Mouse (Mus musculus): Measurements from ENCODE around the gene Zfp865. TPM values are rescaled to one million over a fixed set of nuclear protein-coding genes. Genes with fewer than 3 reads are reported as not detected.

The Zfp865 gene
- total and polyA plus RNA-seq, 3 experiments = 4.0 to 21.0 (median 12.3) TPM

DNA sequence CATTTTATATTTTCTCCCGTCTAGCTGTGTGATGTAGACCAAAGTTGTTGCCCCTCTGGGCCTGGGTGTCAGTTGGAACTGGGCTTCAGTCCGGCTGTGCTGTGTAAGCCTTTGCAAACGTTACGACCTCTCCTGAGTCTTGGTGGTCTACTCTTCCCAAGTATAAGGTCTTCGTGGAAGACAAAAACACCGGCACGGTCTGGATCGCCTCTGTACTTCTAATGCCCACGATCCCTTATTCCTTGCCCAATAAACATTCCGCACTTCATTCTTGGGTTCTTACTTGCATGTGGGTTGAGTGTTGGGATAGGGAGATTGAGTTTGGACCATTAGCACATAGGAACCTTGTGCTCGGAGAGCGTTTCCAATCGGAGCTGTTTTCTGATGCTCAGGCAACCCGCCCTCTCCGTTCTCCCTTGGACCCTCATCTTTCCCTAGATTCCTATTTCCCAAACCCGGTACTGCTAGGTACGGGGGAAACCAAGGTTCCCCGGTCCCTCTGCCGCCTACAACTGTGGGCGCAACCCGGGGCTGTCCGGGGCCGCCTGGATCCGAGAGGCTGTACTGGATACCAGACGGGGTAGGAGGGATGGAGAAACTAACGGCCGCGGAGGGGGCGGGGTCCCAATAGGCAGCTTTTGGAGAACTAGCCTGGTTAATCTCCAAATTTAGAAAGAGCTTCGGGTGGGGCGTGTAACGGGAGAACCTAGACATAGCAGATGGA is 33.4 kb downstream of the Zfp865 start:
- H3K9me3 ChIP-seq (replicated peaks; ENCODE audit: low read length) = no peaks in the 10 kb centered on the region
- H3K9ac ChIP-seq (ENCODE audit: insufficient read depth, low read depth) = no peak overlapping the region
- dilution Hi-C loops (cut with MboI; ENCODE audit: extremely low pct_ligation_motif_present, extremely low pct_unique_long_range_greater_than_20kb, low sequenced_read_pairs) = no loop called here
- no peak overlapping the region for H3K4me3 ChIP-seq (replicated peaks in 1 of 3; ENCODE audit: low read depth in 2 of 3, low read length in 2 of 3, poor library complexity in 1 of 3)
- peaks cover 7 to 26% of the 10 kb centered on the region in 2 experiments for H3K4me1 ChIP-seq (ENCODE audit: control insufficient read depth in 1 of 2, insufficient read depth in 2 of 2)
- TF ChIP-seq BHLHE40 (IDR thresholded peaks at IDR 0.05; ENCODE audit: low read depth, low read length) (no peak), MAX (IDR thresholded peaks at IDR 0.05; ENCODE audit: low read length) (no peak), E2F4 (IDR thresholded peaks at IDR 0.05; ENCODE audit: insufficient replicate concordance, low read depth, low read length) (no peak), TBP (conservative IDR thresholded peaks at IDR 0.05; ENCODE audit: low read depth, low read length) (no peak), ZC3H11A (IDR thresholded peaks at IDR 0.05; ENCODE audit: low read depth, low read length) (no peak)
- no peak overlapping the region for H3K4me2 ChIP-seq (ENCODE audit: insufficient read depth, low read depth, poor library complexity, severe bottlenecking)
- in situ Hi-C loops (cut with MboI; ENCODE audit: low pct_ligation_motif_present, low pct_unique_long_range_greater_than_20kb, low sequenced_read_pairs) = loop anchor here (5.0 kb wide), 1 partner anchor 111 kb away; no protein-coding TSS in a partner anchor
- no peak overlapping the region for H3K27ac ChIP-seq (ENCODE audit: insufficient read depth, low read depth)
- no peaks in the 10 kb centered on the region for H3K79me2 ChIP-seq (replicated peaks; ENCODE audit: control insufficient read depth, extremely low read depth, insufficient read depth, poor library complexity, severe bottlenecking)
- H3K27me3 ChIP-seq (replicated peaks) = no peaks in the 10 kb centered on the region
- H3K36me3 ChIP-seq (replicated peaks in 1 of 2; ENCODE audit: control insufficient read depth in 1 of 2, insufficient read depth in 1 of 2, low read length in 1 of 2) = peaks cover 0 to 13% of the 10 kb centered on the region in 2 experiments
- no peak for DNase-seq (ENCODE audit: extremely low read depth)

DNA sequence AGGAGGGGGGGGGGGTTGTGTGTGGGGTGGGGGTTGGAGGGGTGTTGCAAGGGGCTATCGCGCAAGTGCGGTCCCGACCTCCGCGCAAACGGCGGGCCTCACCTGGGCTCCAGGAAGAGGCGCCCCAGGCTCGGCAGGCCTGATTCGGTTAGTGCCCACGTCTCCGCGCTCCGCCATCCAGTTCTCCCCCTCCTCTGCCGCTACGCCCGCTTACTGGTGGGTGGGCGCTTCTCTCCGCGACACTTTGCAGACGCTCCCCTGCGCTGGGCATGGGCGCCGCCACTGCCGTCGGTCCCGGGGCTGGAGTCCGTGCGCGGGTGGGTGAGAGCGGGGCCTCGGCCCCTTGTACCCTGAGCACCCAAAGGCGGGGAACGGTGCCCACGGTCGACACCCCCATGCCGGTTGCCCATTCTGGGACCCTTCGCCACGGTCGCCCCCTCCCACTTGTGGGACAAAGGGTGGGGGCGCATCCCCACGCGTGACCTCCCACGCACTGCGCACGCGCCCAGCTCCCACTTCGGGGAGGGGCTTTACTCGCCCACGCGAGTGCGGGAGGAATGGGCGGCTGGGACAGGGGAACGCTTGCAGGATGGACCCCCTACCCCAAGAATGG is 36.6 kb downstream of the Zfp865 start:
- no peaks in the 10 kb centered on the region for H3K9me3 ChIP-seq (replicated peaks; ENCODE audit: low read length)
- no peak for TF ChIP-seq ZC3H11A (IDR thresholded peaks at IDR 0.05; ENCODE audit: low read depth, low read length)
- no peak for TF ChIP-seq ELF1 (IDR thresholded peaks at IDR 0.05; ENCODE audit: low read depth, low read length)
- TF ChIP-seq BHLHE40 (IDR thresholded peaks at IDR 0.05; ENCODE audit: low read depth, low read length) = no peak
- no peak for TF ChIP-seq JUN (IDR thresholded peaks at IDR 0.05; ENCODE audit: insufficient read depth, low read depth, low read length)
- no peak for TF ChIP-seq POLR2AphosphoS2 (IDR thresholded peaks at IDR 0.05; ENCODE audit: low read depth, low read length)
- no peak for TF ChIP-seq USF2 (conservative IDR thresholded peaks at IDR 0.05; ENCODE audit: low read depth, low read length)
- TF ChIP-seq POLR2A (IDR thresholded peaks at IDR 0.05; ENCODE audit: low read depth, low read length) = no peak
- no peak for TF ChIP-seq RCOR1 (conservative IDR thresholded peaks at IDR 0.05; ENCODE audit: low read depth, low read length)
- no peak for TF ChIP-seq UBTF (IDR thresholded peaks at IDR 0.05; ENCODE audit: low read depth, low read length)
- TF ChIP-seq USF1 (IDR thresholded peaks at IDR 0.05; ENCODE audit: low read depth, low read length) = no peak
- TF ChIP-seq ZMIZ1 (IDR thresholded peaks at IDR 0.05; ENCODE audit: low read depth, low read length) = no peak
- TF ChIP-seq PAX5 (IDR thresholded peaks at IDR 0.05; ENCODE audit: low read length) = no peak
- no peak for TF ChIP-seq GABPA (IDR thresholded peaks at IDR 0.05; ENCODE audit: insufficient replicate concordance, low read depth, low read length)
- TF ChIP-seq HCFC1 (IDR thresholded peaks at IDR 0.05; ENCODE audit: low read depth, low read length) = no peak
- no peak for TF ChIP-seq CHD1 (IDR thresholded peaks at IDR 0.05; ENCODE audit: low read depth, low read length)
- no peak for TF ChIP-seq NRF1 (IDR thresholded peaks at IDR 0.05; ENCODE audit: low read depth, low read length)
- no peak for TF ChIP-seq TCF12 (IDR thresholded peaks at IDR 0.05; ENCODE audit: low read depth, low read length)
- TF ChIP-seq ZNF384 (IDR thresholded peaks at IDR 0.05; ENCODE audit: low read depth, low read length) = no peak
- no peak overlapping the region for H3K27ac ChIP-seq (ENCODE audit: insufficient read depth, low read depth)
- H3K9ac ChIP-seq (ENCODE audit: insufficient read depth, low read depth) = no peak overlapping the region
- H3K27me3 ChIP-seq (replicated peaks) = no peaks in the 10 kb centered on the region
- H3K36me3 ChIP-seq (replicated peaks in 1 of 2; ENCODE audit: control insufficient read depth in 1 of 2, insufficient read depth in 1 of 2, low read length in 1 of 2) = peaks cover 0 to 16% of the 10 kb centered on the region in 2 experiments
- in situ Hi-C loops (cut with MboI; ENCODE audit: low pct_ligation_motif_present, low pct_unique_long_range_greater_than_20kb, low sequenced_read_pairs) = no loop called here
- no peak overlapping the region for H3K4me3 ChIP-seq (replicated peaks in 1 of 3; ENCODE audit: low read depth in 2 of 3, low read length in 2 of 3, poor library complexity in 1 of 3)
- dilution Hi-C loops (cut with MboI; ENCODE audit: extremely low pct_ligation_motif_present, extremely low pct_unique_long_range_greater_than_20kb, low sequenced_read_pairs) = no loop called here
- no peak overlapping the region for H3K4me2 ChIP-seq (ENCODE audit: insufficient read depth, low read depth, poor library complexity, severe bottlenecking)
- DNase-seq (ENCODE audit: extremely low read depth) = no peak
- H3K4me1 ChIP-seq (ENCODE audit: control insufficient read depth in 1 of 2, insufficient read depth in 2 of 2) = peaks cover 2 to 33% of the 10 kb centered on the region in 2 experiments; a peak in 3 of 4 replicates
- no peaks in the 10 kb centered on the region for H3K79me2 ChIP-seq (replicated peaks; ENCODE audit: control insufficient read depth, extremely low read depth, insufficient read depth, poor library complexity, severe bottlenecking)
